Comparison of ENCODE assay signal across 28 mouse cellular contexts in the genomic region with DNA sequence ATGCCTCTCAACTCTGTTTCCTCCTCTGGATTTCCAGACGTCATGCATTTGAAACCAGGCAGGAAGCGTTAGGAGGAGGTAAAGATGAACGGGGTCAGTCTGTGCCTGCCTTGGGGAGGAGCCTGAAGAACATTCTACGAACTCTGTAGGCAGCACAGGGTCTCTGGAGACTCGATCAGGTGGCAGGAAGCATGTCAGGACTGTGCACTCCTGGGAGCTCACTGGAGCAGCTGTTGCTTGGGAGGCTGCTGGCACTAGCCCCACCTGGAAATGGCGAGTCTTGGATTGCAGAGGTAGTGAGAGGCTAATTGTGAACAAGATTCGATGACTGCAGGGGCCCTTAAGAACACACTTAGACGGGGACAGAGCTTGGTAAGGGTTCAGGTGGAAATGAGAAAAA. TPM values are rescaled to one million over a fixed set of nuclear protein-coding genes. Genes with fewer than 3 reads are reported as not detected.
DNase-seq lines count a peak whose midpoint lies in the region; ATAC-seq and TF ChIP-seq lines count a peak whose summit lies in the region.
"Had no signal": no experiment of that assay in that cellular context is flagged by ENCODE, and none has a peak within 500 bp of the region (broad histone marks: within the 10 kb centered on the region; RNA-seq: fewer than 3 reads in every experiment).

No protein-coding gene starts in this region.

- no peaks in the 10 kb centered on the region for H3K79me2 ChIP-seq in heart, adult 2 months (replicated peaks; ENCODE audit: control insufficient read depth, insufficient read depth, low read length)

- 0 out of 2 replicates have a peak, but pooled peaks cover 5% of the 10 kb centered on the region for H3K4me1 ChIP-seq in embryonic facial prominence, embryonic 14.5 days (ENCODE audit: control insufficient read depth, insufficient read depth, low read length)
- H3K4me1 ChIP-seq in embryonic facial prominence, embryonic 10.5 days, result peaks cover 11% of the 10 kb centered on the region
- H3K4me1 ChIP-seq in heart, adult 2 months (ENCODE audit: control insufficient read depth, insufficient read depth, low read length), result peaks cover 5% of the 10 kb centered on the region
- H3K4me1 ChIP-seq in kidney, embryonic 16.5 days (ENCODE audit: insufficient read depth, low read length), result peaks cover 10% of the 10 kb centered on the region; the same call in 1 of the 2 replicates
- peaks cover 9% of the 10 kb centered on the region; the same call in 1 of the 2 replicates for H3K4me1 ChIP-seq in kidney, embryonic 15.5 days
- peaks cover 18% of the 10 kb centered on the region for H3K4me1 ChIP-seq in limb, embryonic 12.5 days (replicated peaks)
- no peaks in the 10 kb centered on the region for H3K4me1 ChIP-seq in thymus, adult 2 months (replicated peaks; ENCODE audit: control insufficient read depth, insufficient read depth, low read length)
- H3K4me1 ChIP-seq: forebrain, embryonic 13.5 days; liver, embryonic 12.5 days; megakaryocyte, embryonic 14.5 days; midbrain, embryonic 12.5 days; neural tube, embryonic 12.5 days had no signal

- intact Hi-C loops in heart, adult 2 months (cut with DNase I), result no loop called here
- intact Hi-C loops in heart, postnatal 14 days (cut with DNase I), result no loop called here

- no peaks in the 10 kb centered on the region for H3K9me3 ChIP-seq in embryonic facial prominence, embryonic 14.5 days (ENCODE audit: control insufficient read depth, low read length)
- H3K9me3 ChIP-seq in embryonic facial prominence, embryonic 10.5 days, result no peaks in the 10 kb centered on the region
- peaks cover 3% of the 10 kb centered on the region; the same call in 1 of the 2 replicates for H3K9me3 ChIP-seq in kidney, embryonic 16.5 days (ENCODE audit: low read length)
- no peaks in the 10 kb centered on the region for H3K9me3 ChIP-seq in kidney, embryonic 15.5 days (replicated peaks)
- no peaks in the 10 kb centered on the region for H3K9me3 ChIP-seq in limb, embryonic 12.5 days
- H3K9me3 ChIP-seq: forebrain, embryonic 13.5 days; heart, embryonic 13.5 days; hindbrain, embryonic 10.5 days; hindbrain, embryonic 15.5 days; liver, embryonic 12.5 days; midbrain, embryonic 12.5 days; neural tube, embryonic 12.5 days had no signal

- DNase-seq in embryonic facial prominence, embryonic 14.5 days (ENCODE audit: low spot score), result peak; percentile 50
- no peak for DNase-seq in embryonic facial prominence, embryonic 10.5 days (ENCODE audit: low spot score)
- peak; percentile 36 to 42 for DNase-seq in heart, adult 2 months
- no peak for DNase-seq in heart, postnatal 14 days
- no peak for DNase-seq in thymus, adult 2 months
- DNase-seq: cerebellum, adult 2 months; cerebellum, postnatal 14 days; gastrocnemius, postnatal 36 days; kidney, adult 8-10 months; kidney, postnatal 25 days; liver, postnatal 0 days; lung, postnatal 36 days; thymus, postnatal 25 days had no signal

- H3K27me3 ChIP-seq in embryonic facial prominence, embryonic 14.5 days (replicated peaks; ENCODE audit: control insufficient read depth, insufficient read depth, low read length), result peaks cover 31% of the 10 kb centered on the region
- H3K27me3 ChIP-seq in embryonic facial prominence, embryonic 10.5 days (replicated peaks; ENCODE audit: low read depth, poor library complexity, severe bottlenecking), result peaks cover 31% of the 10 kb centered on the region
- H3K27me3 ChIP-seq in heart, adult 2 months (ENCODE audit: control insufficient read depth, insufficient read depth, low read length), result no peaks in the 10 kb centered on the region
- peaks cover 18% of the 10 kb centered on the region for H3K27me3 ChIP-seq in kidney, embryonic 16.5 days (ENCODE audit: insufficient read depth, low read length)
- H3K27me3 ChIP-seq in kidney, embryonic 15.5 days, result peaks cover 25% of the 10 kb centered on the region
- H3K27me3 ChIP-seq in limb, embryonic 12.5 days, result peaks cover 27% of the 10 kb centered on the region
- no peaks in the 10 kb centered on the region for H3K27me3 ChIP-seq in thymus, adult 2 months (ENCODE audit: control insufficient read depth, insufficient read depth, low read length)
- H3K27me3 ChIP-seq: Patski had no signal

- no peak overlapping the region for H3K4me3 ChIP-seq in embryonic facial prominence, embryonic 14.5 days (ENCODE audit: low read depth, low read length)
- no peak overlapping the region for H3K4me3 ChIP-seq in embryonic facial prominence, embryonic 10.5 days
- no peak overlapping the region for H3K4me3 ChIP-seq in heart, adult 2 months
- H3K4me3 ChIP-seq in kidney, embryonic 16.5 days (ENCODE audit: low read length), result no peak overlapping the region
- H3K4me3 ChIP-seq in kidney, embryonic 15.5 days (replicated peaks), result no peak overlapping the region
- H3K4me3 ChIP-seq in limb, embryonic 12.5 days (replicated peaks), result no peak overlapping the region
- no peak overlapping the region for H3K4me3 ChIP-seq in thymus, adult 2 months (ENCODE audit: control insufficient read depth, insufficient read depth, low read length)
- H3K4me3 ChIP-seq: forebrain, embryonic 13.5 days; heart, embryonic 13.5 days; hindbrain, embryonic 10.5 days; hindbrain, embryonic 15.5 days; liver, embryonic 12.5 days; megakaryocyte, embryonic 14.5 days; midbrain, embryonic 12.5 days; myocyte; neural tube, embryonic 12.5 days had no signal

- peak; percentile 46 for ATAC-seq in embryonic facial prominence, embryonic 14.5 days (ENCODE audit: low read depth)
- ATAC-seq in kidney, embryonic 16.5 days (ENCODE audit: low FRiP score, low TSS enrichment), result peak; percentile 39; the same call in 1 of the 2 replicates
- ATAC-seq in kidney, embryonic 15.5 days (replicated peaks; ENCODE audit: low FRiP score), result no peak
- no peak for ATAC-seq in limb, embryonic 12.5 days (ENCODE audit: insufficient number of reproducible peaks, insufficient read depth, low FRiP score, low TSS enrichment, low read depth)
- ATAC-seq: forebrain, embryonic 13.5 days; inflammation-experienced regulatory T-cells, adult 6 months; liver, embryonic 12.5 days; liver, postnatal 0 days; Patski had no signal

- no peak overlapping the region for H3K9ac ChIP-seq in embryonic facial prominence, embryonic 14.5 days (ENCODE audit: low read depth, low read length)
- H3K9ac ChIP-seq in heart, adult 2 months (ENCODE audit: low read depth, low read length), result no peak overlapping the region
- no peak overlapping the region for H3K9ac ChIP-seq in kidney, embryonic 16.5 days (replicated peaks; ENCODE audit: low read length)
- no peak overlapping the region for H3K9ac ChIP-seq in kidney, embryonic 15.5 days
- no peak overlapping the region for H3K9ac ChIP-seq in limb, embryonic 12.5 days (replicated peaks)
- H3K9ac ChIP-seq: forebrain, embryonic 13.5 days; heart, embryonic 13.5 days; hindbrain, embryonic 15.5 days; liver, embryonic 12.5 days; liver, postnatal 0 days; midbrain, embryonic 12.5 days; neural tube, embryonic 12.5 days had no signal

- no peak for TF ChIP-seq EP300 in heart, adult 2 months (IDR thresholded peaks at IDR 0.05; ENCODE audit: insufficient read depth, low read depth, low read length)

- H3K4me2 ChIP-seq in embryonic facial prominence, embryonic 14.5 days (ENCODE audit: low read depth, low read length), result no peak overlapping the region
- no peak overlapping the region for H3K4me2 ChIP-seq in kidney, embryonic 16.5 days (replicated peaks; ENCODE audit: low read depth, low read length)
- H3K4me2 ChIP-seq in kidney, embryonic 15.5 days, result no peak overlapping the region
- H3K4me2 ChIP-seq in limb, embryonic 12.5 days, result peak overlapping the region; percentile 19; the same call in 1 of the 2 replicates
- H3K4me2 ChIP-seq: forebrain, embryonic 13.5 days; heart, embryonic 13.5 days; hindbrain, embryonic 15.5 days; liver, embryonic 12.5 days; midbrain, embryonic 12.5 days; neural tube, embryonic 12.5 days had no signal

- TF ChIP-seq POLR2A in heart, adult 2 months (IDR thresholded peaks at IDR 0.05; ENCODE audit: insufficient read depth, low read depth, low read length), result no peak
- no peak for TF ChIP-seq POLR2A in thymus, adult 2 months (IDR thresholded peaks at IDR 0.05; ENCODE audit: control insufficient read depth, extremely low read depth, insufficient read depth, low read length, poor library complexity)

- H3K36me3 ChIP-seq in embryonic facial prominence, embryonic 14.5 days (ENCODE audit: control insufficient read depth, insufficient read depth, low read length), result no peaks in the 10 kb centered on the region
- no peaks in the 10 kb centered on the region for H3K36me3 ChIP-seq in embryonic facial prominence, embryonic 10.5 days (replicated peaks)
- H3K36me3 ChIP-seq in heart, adult 2 months (ENCODE audit: control insufficient read depth, insufficient read depth, low read length), result no peaks in the 10 kb centered on the region; the same call in 1 of the 2 replicates
- H3K36me3 ChIP-seq in kidney, embryonic 16.5 days (ENCODE audit: insufficient read depth, low read length), result no peaks in the 10 kb centered on the region
- H3K36me3 ChIP-seq in kidney, embryonic 15.5 days, result no peaks in the 10 kb centered on the region
- no peaks in the 10 kb centered on the region for H3K36me3 ChIP-seq in limb, embryonic 12.5 days
- no peaks in the 10 kb centered on the region for H3K36me3 ChIP-seq in thymus, adult 2 months (ENCODE audit: control insufficient read depth, insufficient read depth, low read length)
- H3K36me3 ChIP-seq: heart, embryonic 13.5 days; hindbrain, embryonic 10.5 days; hindbrain, embryonic 15.5 days; liver, embryonic 12.5 days; midbrain, embryonic 12.5 days; neural tube, embryonic 12.5 days had no signal

- no peak overlapping the region for H3K27ac ChIP-seq in embryonic facial prominence, embryonic 14.5 days (replicated peaks; ENCODE audit: low read depth, low read length)
- no peak overlapping the region for H3K27ac ChIP-seq in embryonic facial prominence, embryonic 10.5 days (replicated peaks)
- H3K27ac ChIP-seq in heart, adult 2 months, result no peak overlapping the region
- no peak overlapping the region for H3K27ac ChIP-seq in kidney, embryonic 16.5 days (ENCODE audit: low read length)
- no peak overlapping the region for H3K27ac ChIP-seq in kidney, embryonic 15.5 days
- H3K27ac ChIP-seq in limb, embryonic 12.5 days, result no peak overlapping the region
- H3K27ac ChIP-seq in thymus, adult 2 months (ENCODE audit: control insufficient read depth, insufficient read depth, low read length), result no peak overlapping the region
- H3K27ac ChIP-seq: forebrain, embryonic 13.5 days; heart, embryonic 13.5 days; hindbrain, embryonic 10.5 days; hindbrain, embryonic 15.5 days; liver, embryonic 12.5 days; midbrain, embryonic 12.5 days; neural tube, embryonic 12.5 days had no signal

- 27% methylated on average over 8 of the region's 8 CpGs for WGBS in embryonic facial prominence, embryonic 14.5 days
- 40% methylated on average over 8 of the region's 8 CpGs for WGBS in embryonic facial prominence, embryonic 10.5 days
- WGBS in heart, adult 2 months, result 25% methylated on average over 8 of the region's 8 CpGs
- 23% methylated on average over 8 of the region's 8 CpGs for WGBS in kidney, embryonic 16.5 days
- WGBS in kidney, embryonic 15.5 days, result 23% methylated on average over 8 of the region's 8 CpGs
- 25% methylated on average over 8 of the region's 8 CpGs for WGBS in limb, embryonic 12.5 days
- WGBS in thymus, adult 2 months, result 26% methylated on average over 8 of the region's 8 CpGs

- no peak for TF ChIP-seq CTCF in heart, adult 2 months (IDR thresholded peaks at IDR 0.05)
- no peak for TF ChIP-seq CTCF in thymus, adult 2 months (IDR thresholded peaks at IDR 0.05; ENCODE audit: borderline replicate concordance, control insufficient read depth, extremely low read depth, insufficient read depth, low read length, poor library complexity)

RNA-seq across cellular contexts. Expression of gene Adamtsl3, which starts 6.0 kb away (rescaled TPM):
- 4.8 and 6.4 TPM in 2 replicates for polyA plus RNA-seq in embryonic facial prominence, embryonic 14.5 days (2014; fragmentation: Nextera tagmentation; extraction: Ambion mirVana)
- 0.14 and 0.45 TPM in 2 replicates for polyA plus RNA-seq in embryonic facial prominence, embryonic 10.5 days (2016; fragmentation: Nextera tagmentation; extraction: Ambion mirVana)
- total RNA-seq in heart, adult 2 months (2021), result 1 to 10 TPM; 6.2 to 9.2 TPM
- 2.0 and 4.4 TPM in 2 replicates for polyA plus RNA-seq in heart, adult 2 months (2012; rRNA removed)
- total RNA-seq in heart, postnatal 14 days (2021), result 1 to 10 TPM; 8.4 to 9.9 TPM
- polyA plus RNA-seq in kidney, embryonic 16.5 days (2015; fragmentation: Nextera tagmentation; extraction: Ambion mirVana), result 0.47 and 0.72 TPM in 2 replicates
- polyA plus RNA-seq in kidney, embryonic 15.5 days (2015; fragmentation: Nextera tagmentation; extraction: Ambion mirVana), result 0.43 and 0.58 TPM in 2 replicates
- polyA plus RNA-seq in limb, embryonic 12.5 days (2016; fragmentation: Nextera tagmentation; extraction: Ambion mirVana), result 3.9 and 5.5 TPM in 2 replicates
- 0.51 and 0.60 TPM in 2 replicates for polyA plus RNA-seq in thymus, adult 2 months (2012; rRNA removed)
- total RNA-seq: MEL had no signal

Comparison
In these comparisons a context has a peak if more than half of its experiments do, and no peak if none do; other contexts are left out.
1. ATAC-seq: peak in embryonic facial prominence, embryonic 14.5 days (single experiment) and kidney, embryonic 16.5 days (single experiment); none in kidney, embryonic 15.5 days (single experiment) and limb, embryonic 12.5 days (single experiment).
2. DNase-seq: peak in embryonic facial prominence, embryonic 14.5 days (single experiment) and heart, adult 2 months (2 of 2); none in embryonic facial prominence, embryonic 10.5 days (single experiment), heart, postnatal 14 days (0 of 2) and thymus, adult 2 months (single experiment).